Mouse (Mus musculus) embryo, embryonic 11 days (tissue): ENCODE data around the gene Cbwd1.
A peak's percentile ranks its signal among the peaks of the same experiment; 100 is the strongest.

ENCODE experiments used
- DNase-seq: peaks from one replicate; pipeline ENCODE4 v3.0.0-alpha.2; 2015

The Cbwd1 gene

DNA sequence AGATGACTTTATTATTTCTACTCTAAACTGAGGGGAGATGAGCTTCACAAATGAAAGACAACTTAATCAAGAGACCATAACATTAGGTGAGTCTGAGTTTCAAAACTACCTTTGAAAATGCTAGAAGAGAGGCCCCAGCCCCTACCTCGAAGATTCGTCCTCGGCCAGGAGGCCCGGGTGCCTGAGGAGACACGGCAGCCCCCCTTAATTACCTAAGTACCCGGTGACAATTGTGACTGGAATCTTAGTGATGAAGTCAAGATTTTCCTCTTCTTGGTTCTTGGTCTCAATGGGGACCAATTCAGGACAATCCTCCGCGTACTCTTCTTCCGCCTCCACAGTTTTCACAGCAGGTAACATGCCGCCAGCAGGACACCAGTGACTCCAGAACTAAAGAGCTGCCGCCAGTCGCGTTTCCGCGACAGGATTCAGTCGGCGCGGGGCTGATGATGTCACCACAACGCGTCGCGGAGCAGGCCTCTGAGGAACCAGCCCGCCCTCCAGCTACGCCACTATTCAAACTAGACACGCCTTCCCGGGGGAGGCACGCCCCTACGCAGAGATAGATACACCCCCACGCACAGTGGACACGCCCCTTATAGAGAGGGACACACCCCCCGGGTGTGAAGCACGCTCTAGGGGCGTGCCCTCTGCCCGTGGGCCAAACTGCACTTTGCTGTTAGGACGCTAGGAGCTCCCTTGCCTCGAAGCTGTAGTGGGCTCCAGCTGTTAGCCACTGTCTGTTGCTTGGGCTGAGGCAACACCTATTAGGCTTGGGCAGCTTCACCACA is at the start of gene Cbwd1:
TSS of gene Cbwd1 (minus strand) at position 439 of the 791 bp plus-strand sequence.
- peak; percentile 100 for DNase-seq

DNA sequence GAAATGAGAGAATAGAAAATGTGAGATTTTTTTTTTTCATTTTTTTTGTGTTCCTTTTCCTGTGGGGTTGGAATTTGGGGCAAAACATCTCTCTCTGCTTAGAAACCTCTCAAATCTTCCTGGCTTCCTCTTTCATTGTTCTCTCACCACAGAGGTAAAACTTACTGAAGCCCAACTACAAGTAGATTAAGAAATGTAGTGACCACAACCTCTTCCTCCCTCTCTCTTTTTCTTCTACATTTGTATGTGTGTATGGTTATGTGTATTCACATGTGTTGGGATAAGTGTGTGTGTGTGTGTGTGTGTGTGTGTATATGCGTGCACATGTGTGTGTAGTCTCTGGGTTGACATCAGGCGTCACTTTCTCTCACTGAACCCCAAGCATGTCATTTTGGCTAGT is 47.1 kb upstream of the Cbwd1 start:
- DNase-seq = no peak

DNA sequence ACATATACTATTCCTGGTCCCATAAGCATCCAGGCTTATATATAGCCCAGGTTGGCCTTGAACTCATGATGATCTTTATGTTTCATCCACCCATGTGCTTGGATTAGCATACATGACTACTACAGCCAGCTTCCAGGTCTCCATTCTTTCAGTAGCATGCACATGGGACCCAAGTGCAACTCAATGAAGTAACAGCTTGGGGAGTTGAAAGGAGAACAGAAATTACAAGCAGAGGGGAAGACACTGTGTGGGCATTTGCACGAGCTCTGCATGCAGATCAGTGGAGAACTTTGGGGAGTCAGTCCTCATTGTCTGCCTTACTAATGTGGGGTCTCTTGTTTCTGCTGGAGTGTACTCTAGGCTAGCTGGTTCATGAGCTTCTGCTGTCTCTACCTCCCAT is 45.3 kb upstream of the Cbwd1 start:
- no peak for DNase-seq

DNA sequence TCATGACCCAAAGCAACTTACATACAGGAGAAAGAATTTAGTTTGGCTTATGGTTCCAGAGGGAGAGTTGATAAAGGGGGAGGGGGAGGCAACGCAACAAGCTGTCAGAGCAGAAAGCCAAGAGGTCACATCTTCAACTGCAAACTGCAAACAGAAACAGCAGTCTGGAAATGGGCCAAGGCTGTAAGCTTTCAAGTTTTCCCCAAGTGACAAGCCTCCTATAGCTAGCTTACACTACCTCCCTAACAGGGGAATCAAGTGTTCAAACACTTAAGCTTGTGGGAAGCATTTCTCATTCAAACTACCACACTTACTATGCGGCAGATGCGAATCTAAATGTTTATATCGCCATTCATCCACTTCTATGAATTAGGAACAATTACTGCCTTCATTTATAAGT is 42.4 kb upstream of the Cbwd1 start:
- no peak for DNase-seq

DNA sequence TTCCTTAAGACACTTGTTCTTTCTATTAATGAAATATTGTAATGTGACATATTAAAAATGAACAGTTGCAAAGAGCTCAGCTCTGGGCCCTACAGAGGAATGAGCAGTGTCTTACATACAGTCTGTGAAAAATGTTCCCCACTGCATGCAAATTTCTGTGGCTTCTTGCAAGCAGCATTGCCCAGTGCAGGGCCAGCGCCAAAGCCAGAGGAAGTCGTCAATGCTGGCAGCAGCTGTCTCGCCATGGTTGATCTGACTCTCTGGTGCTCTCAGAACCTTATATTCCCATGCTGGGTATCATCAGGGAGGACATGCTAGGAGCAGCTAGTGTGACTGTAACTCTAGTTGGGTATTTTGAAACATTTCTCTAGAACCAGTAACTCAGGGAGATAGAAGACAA is 41.4 kb upstream of the Cbwd1 start:
- no peak for DNase-seq

DNA sequence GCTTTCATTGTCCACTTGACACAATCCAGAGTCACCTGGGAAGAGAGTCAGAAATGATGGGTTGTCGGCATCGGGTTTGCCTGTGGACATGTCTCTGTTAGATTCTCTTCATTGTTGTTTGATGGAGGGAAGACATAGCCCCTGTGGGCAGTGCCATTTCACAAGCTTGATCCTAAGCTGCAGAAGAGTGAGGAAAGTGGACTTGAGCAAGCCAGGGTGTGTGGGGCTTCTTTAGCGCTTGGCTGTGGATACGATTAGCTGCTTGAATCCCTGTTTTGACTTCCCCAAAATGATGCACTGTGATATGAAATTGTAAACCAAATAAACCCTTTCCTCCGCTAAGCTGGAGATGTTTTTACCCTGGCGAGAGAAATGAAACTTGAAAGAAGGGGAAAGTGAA is 40.6 kb upstream of the Cbwd1 start:
- no peak for DNase-seq

DNA sequence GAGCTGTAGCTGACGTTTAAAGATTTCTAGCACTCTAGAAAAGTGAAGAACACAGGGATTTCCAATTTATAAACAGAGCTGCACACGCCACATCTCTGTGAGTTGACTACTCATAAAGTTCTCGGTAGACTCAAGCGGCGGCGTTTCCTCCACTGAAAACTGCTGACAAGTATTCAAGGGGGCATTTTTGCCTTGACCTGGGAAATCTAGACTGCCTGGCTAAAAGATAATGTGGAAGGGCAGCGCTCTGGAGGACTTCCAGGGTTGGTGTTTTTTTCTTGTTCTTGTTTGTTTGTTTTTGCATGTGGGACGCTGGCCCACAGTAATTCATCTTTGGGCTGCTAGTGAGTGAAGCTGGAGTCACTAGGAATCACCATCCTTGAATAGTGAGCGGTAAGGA is 38.7 kb upstream of the Cbwd1 start:
- DNase-seq = no peak

DNA sequence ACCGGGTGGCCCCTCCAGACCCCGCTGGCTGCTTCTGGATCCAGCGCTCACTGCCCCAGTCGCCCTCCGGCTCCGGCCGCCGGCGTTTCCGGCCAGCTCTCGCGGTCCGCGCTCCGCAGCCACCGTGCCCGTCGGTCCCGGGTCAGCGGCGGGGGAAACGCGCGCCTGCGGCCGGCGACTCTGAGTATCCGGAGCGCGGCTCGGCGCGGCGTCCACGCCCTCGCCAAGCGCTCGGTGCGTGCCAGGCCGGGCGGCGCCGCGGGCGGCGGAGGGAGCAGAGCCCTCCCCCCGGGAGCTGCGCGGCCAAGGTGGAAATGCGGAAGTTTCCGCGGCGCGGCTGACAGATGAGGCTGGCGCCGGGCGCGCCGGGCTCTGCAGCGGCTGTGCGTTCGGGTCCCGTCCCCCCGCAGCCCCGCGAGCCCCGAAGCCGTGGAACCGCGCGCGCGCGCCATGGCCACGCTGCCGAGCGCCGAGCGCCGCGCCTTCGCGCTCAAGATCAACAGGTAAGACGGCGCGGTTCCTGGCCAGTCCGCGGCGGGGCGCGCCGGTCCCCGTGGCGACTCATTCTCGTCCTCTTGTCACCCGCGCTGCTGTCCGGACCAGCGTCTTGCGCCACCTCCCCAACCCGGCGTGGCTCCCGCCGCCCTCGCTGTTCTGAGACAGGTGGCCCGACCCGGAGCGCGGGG is 37.9 kb upstream of the Cbwd1 start, which contains the start of gene Dock8:
TSS of gene Dock8 (plus strand) at position 334 of the 686 bp plus-strand sequence.
- DNase-seq = peak; percentile 70

DNA sequence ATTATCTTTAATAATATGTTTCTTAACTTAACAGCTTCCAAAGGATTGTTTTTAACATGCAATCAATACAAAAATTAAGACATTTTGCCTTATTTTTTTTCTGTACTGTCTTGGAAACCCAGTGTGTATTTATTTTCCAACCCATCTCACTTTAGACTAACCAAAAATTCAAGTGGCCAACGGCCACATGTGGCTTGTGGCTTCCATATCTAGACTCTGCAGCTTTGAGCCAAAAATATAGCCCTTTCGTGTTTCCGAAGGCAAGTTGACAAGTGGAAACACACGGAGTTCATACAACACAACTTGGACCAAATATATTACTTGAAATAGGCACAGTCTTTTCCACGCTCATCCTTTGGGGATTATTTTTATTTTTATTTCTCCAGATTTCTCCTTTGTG is 37.2 kb upstream of the Cbwd1 start:
- DNase-seq = no peak

DNA sequence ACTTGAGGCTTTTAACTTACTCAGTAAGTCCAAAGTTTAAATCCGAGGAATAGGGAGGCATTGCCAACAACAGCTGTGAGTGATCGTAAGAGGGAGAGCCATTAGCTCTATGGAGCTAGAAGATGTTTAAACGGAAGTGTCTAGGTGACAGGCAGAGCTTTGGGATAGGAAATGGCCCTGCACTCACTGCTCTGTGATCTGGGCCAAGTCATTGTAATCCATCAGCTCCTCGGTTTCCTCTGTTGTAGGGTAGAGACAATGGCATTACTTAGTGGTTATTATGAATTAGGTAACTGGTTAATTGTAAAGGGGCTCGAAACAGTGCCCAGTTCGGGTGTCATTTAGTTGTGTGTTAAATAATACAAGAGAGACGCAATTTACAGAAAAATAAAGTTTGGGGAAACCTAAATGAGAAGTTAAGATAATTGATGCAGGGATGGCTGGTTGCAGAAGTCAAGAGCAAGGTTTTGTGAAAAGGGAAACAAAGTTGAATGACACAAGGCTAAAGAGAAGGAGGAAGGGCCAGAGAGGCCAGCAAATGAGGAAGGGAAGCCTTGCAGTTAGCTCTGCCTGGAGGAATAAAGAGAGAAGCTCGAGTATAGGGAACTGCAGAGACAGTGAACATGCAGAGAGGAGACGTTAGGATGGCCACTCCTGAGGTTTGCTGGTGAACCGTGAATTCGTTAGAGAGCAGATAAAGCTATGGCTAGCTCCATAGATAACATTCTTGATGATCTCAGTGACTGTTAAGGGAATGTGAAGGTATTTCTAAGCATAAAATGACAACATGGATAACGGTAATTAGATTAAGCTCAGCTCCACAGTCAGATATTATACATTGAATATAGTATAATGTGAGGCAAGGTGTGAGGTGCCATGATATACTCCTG is 35.6 kb upstream of the Cbwd1 start:
- no peak for DNase-seq

DNA sequence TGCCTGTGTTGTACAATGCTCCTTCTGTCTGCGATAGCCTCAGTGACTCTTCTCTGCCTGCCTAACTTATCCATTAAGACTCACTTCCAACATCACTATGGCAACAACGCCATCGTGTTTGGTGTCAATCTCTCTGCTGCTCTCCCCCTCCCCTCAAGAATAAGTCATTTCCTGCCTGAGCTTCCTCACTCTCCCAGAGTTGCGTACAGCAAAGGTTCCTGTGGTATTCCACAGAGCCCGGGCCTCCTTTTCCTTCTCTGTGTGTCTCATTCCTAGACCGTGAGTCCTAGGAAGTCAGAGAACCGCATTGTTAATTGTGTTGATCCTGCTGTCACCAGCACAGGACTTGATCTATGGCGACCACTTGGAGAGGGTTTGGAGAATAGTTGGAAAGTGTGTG is 33.5 kb upstream of the Cbwd1 start:
- DNase-seq = peak; percentile 37

DNA sequence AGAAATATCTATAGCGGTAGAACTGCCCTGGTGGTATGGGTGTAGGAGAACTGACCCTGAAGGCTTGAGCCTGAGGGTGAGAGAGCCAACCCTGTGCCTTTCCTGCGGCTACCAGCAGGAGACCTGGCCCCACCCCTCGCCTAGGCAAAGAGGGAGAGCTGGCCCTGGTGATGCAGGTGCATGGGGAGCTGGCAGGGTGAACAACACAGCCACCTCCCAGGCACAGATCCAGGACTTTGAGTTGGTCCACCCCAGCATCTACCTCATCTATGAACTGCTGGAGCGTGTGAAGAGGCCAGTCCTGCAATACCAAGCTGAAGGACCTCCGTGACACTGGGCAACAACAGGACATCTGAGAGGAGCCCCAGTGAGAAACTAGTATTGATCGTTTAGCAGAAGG is 32.1 kb upstream of the Cbwd1 start:
- DNase-seq = no peak

DNA sequence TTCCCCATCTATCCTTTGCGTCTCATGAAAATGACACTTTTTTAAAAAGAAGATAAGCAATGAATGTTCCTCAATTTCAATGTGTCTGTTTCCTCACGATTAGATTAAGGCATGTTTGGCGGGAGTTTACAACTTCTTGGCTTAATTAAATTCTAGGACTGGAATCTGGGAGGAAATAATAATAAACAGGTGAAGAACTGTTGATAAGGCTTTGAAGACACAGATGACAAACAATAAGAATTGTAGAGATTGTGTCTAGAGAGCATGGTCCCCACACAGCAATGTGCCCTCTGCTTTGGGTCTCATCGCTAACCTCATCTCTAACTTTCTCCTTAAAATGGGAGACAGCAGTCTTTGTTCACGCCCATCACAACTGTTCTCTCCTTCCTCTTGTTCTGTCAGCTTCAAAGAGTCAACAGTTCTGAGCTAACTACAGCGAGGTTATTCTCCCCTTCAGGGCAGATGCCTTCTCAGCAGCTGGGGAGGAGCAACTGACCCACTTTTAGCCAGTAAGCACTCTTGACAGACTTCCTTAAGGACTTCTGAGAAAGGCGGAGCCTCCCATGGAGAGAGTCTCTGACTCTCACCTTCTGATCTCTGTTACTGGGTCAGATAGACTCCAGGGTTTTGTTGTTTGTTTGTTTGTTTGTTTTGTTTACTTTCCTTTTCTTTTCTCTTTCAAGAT is 28.9 kb upstream of the Cbwd1 start:
- no peak for DNase-seq

DNA sequence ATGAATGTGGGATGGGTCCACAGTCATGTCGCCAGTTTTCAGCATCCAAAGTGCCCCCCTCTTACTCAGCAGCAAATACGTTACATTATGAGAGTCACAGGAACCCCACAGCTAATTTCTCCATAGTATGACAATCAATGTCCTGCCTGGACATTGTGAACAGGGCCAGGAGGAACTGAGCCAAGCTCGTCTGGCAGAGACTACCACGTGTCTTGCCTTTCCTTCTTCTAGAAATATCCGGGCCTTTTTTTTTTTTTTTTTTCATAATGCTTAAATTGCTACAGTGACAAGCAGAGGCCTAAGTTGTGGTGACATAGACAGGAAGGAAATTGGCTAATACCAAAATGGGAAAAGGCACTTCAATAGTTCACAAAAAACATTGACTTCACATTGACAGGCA is 27.4 kb upstream of the Cbwd1 start:
- no peak for DNase-seq

DNA sequence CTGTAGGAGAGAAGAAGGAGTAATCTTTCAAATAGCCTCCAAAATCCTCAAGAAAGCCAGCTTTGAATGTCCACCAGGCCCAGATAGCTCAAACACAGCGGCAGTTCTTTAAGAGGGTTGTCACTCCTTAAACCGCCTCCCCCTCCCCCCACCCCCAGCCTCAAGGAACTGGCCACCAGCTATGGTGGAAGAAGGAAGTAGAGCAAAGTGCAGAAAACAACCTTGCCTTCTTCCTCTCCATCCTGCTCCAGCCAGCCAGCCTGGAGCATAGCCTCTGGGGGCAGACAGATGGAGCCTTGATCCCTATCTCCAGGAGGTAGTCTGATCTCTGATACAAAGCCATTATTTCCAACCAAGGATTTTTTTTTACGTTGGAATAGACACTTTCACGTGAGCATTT is 25.9 kb upstream of the Cbwd1 start:
- no peak for DNase-seq

DNA sequence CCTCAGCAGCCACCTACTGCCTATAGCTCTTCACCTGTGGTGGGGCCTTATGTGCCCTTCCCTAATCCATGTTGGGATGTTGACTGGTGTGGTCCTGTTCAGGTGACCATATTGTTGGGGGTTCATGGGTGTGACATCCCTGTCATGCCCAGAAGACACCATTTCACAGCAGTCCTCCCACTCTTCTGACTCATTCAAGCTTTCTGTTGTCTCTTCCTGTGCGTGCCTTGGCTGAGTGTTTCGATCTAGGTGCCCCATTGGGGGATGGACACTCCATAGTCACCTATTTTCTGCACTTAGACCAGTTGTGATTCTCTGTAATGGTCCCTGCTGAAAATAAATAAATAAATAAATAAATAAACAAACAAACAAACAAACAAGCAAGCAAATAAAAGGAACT is 23.6 kb upstream of the Cbwd1 start:
- no peak for DNase-seq

DNA sequence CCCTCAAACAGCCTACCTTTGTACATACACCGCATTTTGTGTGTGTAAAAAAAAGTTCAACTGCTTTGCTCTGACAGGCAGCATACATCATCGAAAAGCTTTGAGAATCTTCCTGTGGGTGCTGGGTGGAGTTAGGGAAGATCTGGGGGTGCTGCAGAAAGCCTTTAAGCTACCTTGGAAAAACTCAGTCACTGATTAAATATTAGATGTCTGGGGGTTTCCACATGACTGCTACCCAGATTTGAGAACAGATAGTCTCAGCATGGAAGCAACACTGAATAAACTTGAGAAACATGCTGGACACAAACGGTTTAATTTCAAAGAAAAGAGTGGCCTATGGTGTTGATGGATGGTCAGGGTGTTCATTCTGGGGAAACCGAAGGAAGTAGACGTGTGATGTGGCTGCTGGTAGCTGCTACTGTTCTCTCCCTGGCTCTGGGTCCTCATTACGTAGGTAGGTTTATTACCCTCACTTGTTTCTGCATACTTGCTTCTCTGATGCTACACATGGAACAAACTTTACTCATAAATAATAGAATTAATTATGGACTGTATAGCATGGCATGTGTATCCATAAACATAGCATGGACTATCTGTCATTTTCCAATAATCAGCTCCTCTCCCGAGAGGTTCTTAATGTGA is 22.6 kb upstream of the Cbwd1 start:
- DNase-seq = no peak

DNA sequence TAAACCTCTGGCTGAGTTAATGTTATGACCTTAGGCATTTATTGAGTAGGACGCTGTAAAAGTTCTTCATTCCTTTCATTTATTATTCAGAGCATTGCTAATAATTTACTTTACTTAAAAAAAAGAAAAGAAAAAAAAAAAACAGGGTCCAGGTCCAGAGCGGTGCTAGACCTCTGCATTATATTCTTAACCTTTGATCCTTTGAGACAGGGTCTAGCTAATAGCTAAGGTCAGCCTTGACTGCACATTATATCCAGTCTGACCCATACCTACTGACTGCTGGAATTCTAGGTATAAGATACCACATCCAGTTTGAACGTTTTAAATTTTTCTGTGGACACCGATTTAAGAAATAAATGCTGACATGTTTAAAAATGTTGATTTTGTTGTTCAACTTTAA is 21.6 kb upstream of the Cbwd1 start:
- DNase-seq = no peak

DNA sequence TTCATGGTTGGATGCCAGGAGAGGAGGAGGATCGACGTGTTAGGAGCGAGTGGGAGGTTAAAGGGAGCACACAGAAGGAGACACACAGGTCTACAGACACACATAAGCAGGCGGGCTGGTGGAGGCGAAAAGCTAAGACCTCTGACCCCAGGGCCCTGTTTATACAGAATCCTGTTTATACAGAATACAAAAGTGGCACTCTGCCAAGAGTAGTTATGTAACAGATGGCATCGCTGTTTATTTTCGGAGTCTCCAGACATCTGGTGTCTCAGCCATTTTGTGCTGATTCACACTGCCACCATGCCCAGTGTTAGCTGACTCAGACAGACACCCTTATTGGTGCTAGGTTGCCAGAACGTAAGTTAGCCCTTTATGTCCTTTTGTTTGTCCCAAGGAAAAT is 19.9 kb upstream of the Cbwd1 start:
- peak; percentile 46 for DNase-seq

DNA sequence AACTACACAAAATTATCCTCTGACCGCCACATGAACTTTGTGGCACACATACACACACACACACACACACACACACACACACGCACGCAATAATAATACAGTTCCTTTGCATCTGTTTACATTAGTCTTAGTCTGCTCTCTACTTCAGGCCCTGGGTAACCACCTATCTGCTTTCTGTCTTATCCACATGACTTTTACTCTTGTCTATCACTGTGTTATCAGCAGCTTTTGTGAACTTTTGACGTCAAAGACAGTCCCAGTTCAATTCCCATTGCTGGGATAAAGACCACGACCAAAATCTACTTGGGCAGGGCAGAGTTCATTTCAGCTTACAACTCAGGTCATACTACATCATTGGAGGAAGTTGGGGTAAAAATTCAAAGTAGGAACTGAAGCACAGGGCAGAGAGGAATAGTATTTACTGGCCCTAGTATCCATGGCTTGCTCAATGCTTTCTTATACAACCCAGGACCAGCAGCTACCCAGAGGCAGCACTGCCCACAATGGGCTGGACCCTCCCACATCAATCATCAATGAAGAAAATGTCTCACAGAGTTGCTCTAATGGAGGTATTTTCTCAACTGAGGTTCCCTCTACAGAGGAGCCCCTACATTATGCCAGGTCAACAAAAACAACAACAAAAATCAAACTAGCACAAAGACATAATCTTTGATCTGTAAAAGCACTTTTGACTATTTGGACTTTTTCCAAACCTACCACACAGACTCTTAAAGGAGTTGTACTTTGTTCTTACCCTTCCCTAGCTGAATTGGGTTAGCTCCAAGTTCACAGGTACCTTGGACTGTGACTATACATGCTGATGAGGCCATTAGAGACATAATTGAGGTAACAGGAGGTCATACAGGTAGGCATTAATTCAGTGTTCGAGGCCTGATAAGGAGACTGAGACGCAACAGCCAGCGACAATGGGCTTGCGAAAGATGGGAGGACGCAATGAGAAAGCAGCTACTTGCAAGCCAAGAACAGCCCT is 17.7 kb upstream of the Cbwd1 start:
- no peak for DNase-seq

DNA sequence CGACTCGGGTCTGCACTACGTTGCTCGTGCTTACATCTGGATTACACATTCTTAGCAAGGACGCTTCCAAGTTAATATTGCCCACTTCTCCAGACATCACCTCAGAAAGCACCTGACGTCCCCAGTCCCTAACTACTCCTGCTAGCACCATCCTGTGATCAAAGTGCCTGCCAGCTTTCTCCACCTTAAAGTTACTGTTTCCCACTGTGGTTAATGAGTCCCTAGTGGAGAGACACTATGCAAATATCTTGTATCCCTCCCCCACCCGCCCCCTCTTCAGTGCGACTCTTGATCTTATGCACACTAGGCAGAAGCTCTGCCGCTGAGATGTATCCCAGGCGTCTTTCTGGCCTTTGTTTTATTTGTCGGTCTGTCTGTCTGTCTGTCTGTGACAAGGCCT is 16.6 kb upstream of the Cbwd1 start:
- no peak for DNase-seq
